ENCODE assay signal across 23 mouse cellular contexts in the genomic region with DNA sequence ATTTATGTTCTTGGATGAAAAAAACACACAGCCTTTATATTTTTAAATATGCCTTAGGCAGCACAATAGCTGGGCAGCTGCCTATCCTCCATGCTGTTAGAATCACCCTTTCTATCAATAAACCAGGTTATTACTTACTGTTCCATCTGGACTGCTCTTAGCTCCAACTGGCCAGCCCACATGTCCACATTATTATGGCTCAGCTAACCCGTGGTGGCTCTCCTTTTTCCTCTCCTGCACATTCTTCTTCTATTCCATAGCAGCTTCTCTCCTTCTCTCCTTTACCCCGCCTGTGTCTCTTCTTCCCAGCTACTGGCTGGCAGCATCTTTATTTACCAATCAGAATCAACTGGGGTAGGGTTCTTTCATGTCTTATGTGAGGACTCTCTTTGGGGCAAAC. TPM values are rescaled to one million over a fixed set of nuclear protein-coding genes. Genes with fewer than 3 reads are reported as not detected.
DNase-seq lines count a peak whose midpoint lies in the region; ATAC-seq and TF ChIP-seq lines count a peak whose summit lies in the region.
"Had no signal": no experiment of that assay in that cellular context is flagged by ENCODE, and none has a peak within 500 bp of the region (broad histone marks: within the 10 kb centered on the region; RNA-seq: fewer than 3 reads in every experiment).

No protein-coding gene starts in this region.

- no peaks in the 10 kb centered on the region for H3K27me3 ChIP-seq in intestine, embryonic 14.5 days (replicated peaks; ENCODE audit: control insufficient read depth, insufficient read depth, low read length)
- H3K27me3 ChIP-seq in intestine, postnatal 0 days (replicated peaks; ENCODE audit: control insufficient read depth, insufficient read depth, low read length), result no peaks in the 10 kb centered on the region
- H3K27me3 ChIP-seq: embryonic facial prominence, embryonic 12.5 days; forebrain, embryonic 13.5 days; forebrain, embryonic 15.5 days had no signal

- no peak overlapping the region for H3K9ac ChIP-seq in intestine, embryonic 14.5 days (ENCODE audit: low read length)
- no peak overlapping the region for H3K9ac ChIP-seq in intestine, postnatal 0 days (ENCODE audit: low read depth, low read length)
- H3K9ac ChIP-seq: embryonic facial prominence, embryonic 12.5 days; forebrain, embryonic 13.5 days; forebrain, embryonic 15.5 days; forebrain, postnatal 0 days had no signal

- ATAC-seq in cerebellum, adult (ENCODE audit: insufficient number of reproducible peaks, low FRiP score, low TSS enrichment), result no peak
- ATAC-seq in intestine, embryonic 14.5 days (replicated peaks; ENCODE audit: low FRiP score, low TSS enrichment, low read depth), result no peak
- ATAC-seq in intestine, postnatal 0 days, result no peak
- no peak for ATAC-seq in granulocyte monocyte progenitor cell, adult 5-6 weeks (replicated peaks; ENCODE audit: poor library complexity, severe bottlenecking)
- ATAC-seq: forebrain, embryonic 13.5 days; forebrain, embryonic 15.5 days; forebrain, postnatal 0 days had no signal

- WGBS in intestine, embryonic 14.5 days, result 52% methylated on average over 2 of the region's 2 CpGs
- WGBS in intestine, postnatal 0 days, result 63% methylated on average over 2 of the region's 2 CpGs

- no peaks in the 10 kb centered on the region for H3K4me1 ChIP-seq in intestine, embryonic 14.5 days (replicated peaks; ENCODE audit: control insufficient read depth, insufficient read depth, low read length)
- H3K4me1 ChIP-seq in intestine, postnatal 0 days (replicated peaks; ENCODE audit: control insufficient read depth, insufficient read depth, low read length), result no peaks in the 10 kb centered on the region
- H3K4me1 ChIP-seq: embryonic facial prominence, embryonic 10.5 days; embryonic facial prominence, embryonic 12.5 days; forebrain, embryonic 15.5 days had no signal

- H3K4me3 ChIP-seq in intestine, embryonic 14.5 days (ENCODE audit: low read depth, low read length), result no peak overlapping the region
- H3K4me3 ChIP-seq in intestine, postnatal 0 days (ENCODE audit: low read depth, low read length), result no peak overlapping the region
- H3K4me3 ChIP-seq: embryonic facial prominence, embryonic 10.5 days; embryonic facial prominence, embryonic 12.5 days; forebrain, embryonic 13.5 days; forebrain, embryonic 15.5 days had no signal

- no peak for TF ChIP-seq CTCF in intestine, postnatal 0 days (IDR thresholded peaks at IDR 0.05; ENCODE audit: low read depth)

- no peak overlapping the region for H3K4me2 ChIP-seq in intestine, embryonic 14.5 days (ENCODE audit: low read length)
- no peak overlapping the region for H3K4me2 ChIP-seq in intestine, postnatal 0 days (replicated peaks; ENCODE audit: low read depth)
- H3K4me2 ChIP-seq: embryonic facial prominence, embryonic 12.5 days; forebrain, embryonic 13.5 days; forebrain, embryonic 15.5 days had no signal

- H3K9me3 ChIP-seq in intestine, embryonic 14.5 days (ENCODE audit: control insufficient read depth, low read length), result no peaks in the 10 kb centered on the region
- no peaks in the 10 kb centered on the region for H3K9me3 ChIP-seq in intestine, postnatal 0 days (ENCODE audit: control insufficient read depth)
- H3K9me3 ChIP-seq: forebrain, embryonic 13.5 days; forebrain, embryonic 15.5 days had no signal

- no peak overlapping the region for H3K27ac ChIP-seq in intestine, embryonic 14.5 days (ENCODE audit: low read depth)
- H3K27ac ChIP-seq in intestine, postnatal 0 days (ENCODE audit: low read depth, low read length), result no peak overlapping the region
- H3K27ac ChIP-seq: embryonic facial prominence, embryonic 10.5 days; embryonic facial prominence, embryonic 12.5 days; forebrain, embryonic 13.5 days; forebrain, embryonic 15.5 days had no signal

- no peaks in the 10 kb centered on the region for H3K36me3 ChIP-seq in intestine, embryonic 14.5 days (ENCODE audit: control insufficient read depth, insufficient read depth, low read length)
- H3K36me3 ChIP-seq in intestine, postnatal 0 days (ENCODE audit: control insufficient read depth, insufficient read depth), result no peaks in the 10 kb centered on the region
- H3K36me3 ChIP-seq: embryonic facial prominence, embryonic 10.5 days; embryonic facial prominence, embryonic 12.5 days; forebrain, embryonic 15.5 days had no signal

- DNase-seq in cerebellum, adult 9-10 months, result peak; percentile 31
- peak; percentile 54 to 62 for DNase-seq in cerebellum, postnatal 10 days
- DNase-seq in cerebellum, adult 11 months, result no peak
- DNase-seq in intestine, embryonic 14.5 days (ENCODE audit: low spot score), result peak; percentile 9
- DNase-seq: adrenal gland, adult 2 months; adrenal gland, postnatal 10 days; adrenal gland, postnatal 25 days; forebrain, postnatal 0 days had no signal

RNA-seq across cellular contexts. Expression of a gene that starts 25.0 kb away (rescaled TPM):
- 2.1 and 2.3 TPM in 2 replicates for polyA plus RNA-seq in intestine, embryonic 14.5 days (2014; fragmentation: Nextera tagmentation; extraction: Ambion mirVana)
- polyA plus RNA-seq in intestine, postnatal 0 days (2015; fragmentation: Nextera tagmentation; extraction: Ambion mirVana), result 0.48 and 0.69 TPM in 2 replicates
- total RNA-seq in granulocyte monocyte progenitor cell, adult 5-6 weeks (2014; fragmentation: Nextera tagmentation), result not detected in 2 replicates
- not detected in 2 replicates for total RNA-seq in granulocyte monocyte progenitor cell, adult 5-6 weeks (2017)
- total RNA-seq: gastrocnemius, adult 18-20 months; MEL had no signal

RNA-seq across cellular contexts. Expression of a gene that starts 46.3 kb away (rescaled TPM):
- polyA plus RNA-seq in intestine, embryonic 14.5 days (2014; fragmentation: Nextera tagmentation; extraction: Ambion mirVana), result not detected in 2 replicates
- polyA plus RNA-seq in intestine, postnatal 0 days (2015; fragmentation: Nextera tagmentation; extraction: Ambion mirVana), result not detected in 2 replicates
- total RNA-seq in granulocyte monocyte progenitor cell, adult 5-6 weeks (2014; fragmentation: Nextera tagmentation), result not detected in 2 replicates
- total RNA-seq in granulocyte monocyte progenitor cell, adult 5-6 weeks (2017), result not detected in 2 replicates
- total RNA-seq: adrenal gland, adult 2 months; adrenal gland, postnatal 10 days; adrenal gland, postnatal 25 days; adrenal gland, postnatal 4 days; ES-E14; forebrain, postnatal 0 days; gastrocnemius, adult 18-20 months; MEL had no signal
- polyA plus RNA-seq: adrenal gland, adult 2 months; C2C12; cortical plate, adult 2 months; embryonic facial prominence, embryonic 10.5 days; embryonic facial prominence, embryonic 12.5 days; embryonic facial prominence, embryonic 14.5 days; forebrain, embryonic 11.5 days; forebrain, embryonic 13.5 days; forebrain, embryonic 15.5 days; forebrain, postnatal 0 days had no signal
